Mouse (Mus musculus) CD4-positive, CD25-positive, alpha-beta regulatory T cell, adult 2 months (primary cell): Measurements from ENCODE around the gene Tcf15.

Experiments
- DNase-seq: peaks from one replicate; pipeline ENCODE4 v3.0.0-alpha.2; 2012; ENCODE audit warnings: low read depth, low spot score

The Tcf15 gene

DNA sequence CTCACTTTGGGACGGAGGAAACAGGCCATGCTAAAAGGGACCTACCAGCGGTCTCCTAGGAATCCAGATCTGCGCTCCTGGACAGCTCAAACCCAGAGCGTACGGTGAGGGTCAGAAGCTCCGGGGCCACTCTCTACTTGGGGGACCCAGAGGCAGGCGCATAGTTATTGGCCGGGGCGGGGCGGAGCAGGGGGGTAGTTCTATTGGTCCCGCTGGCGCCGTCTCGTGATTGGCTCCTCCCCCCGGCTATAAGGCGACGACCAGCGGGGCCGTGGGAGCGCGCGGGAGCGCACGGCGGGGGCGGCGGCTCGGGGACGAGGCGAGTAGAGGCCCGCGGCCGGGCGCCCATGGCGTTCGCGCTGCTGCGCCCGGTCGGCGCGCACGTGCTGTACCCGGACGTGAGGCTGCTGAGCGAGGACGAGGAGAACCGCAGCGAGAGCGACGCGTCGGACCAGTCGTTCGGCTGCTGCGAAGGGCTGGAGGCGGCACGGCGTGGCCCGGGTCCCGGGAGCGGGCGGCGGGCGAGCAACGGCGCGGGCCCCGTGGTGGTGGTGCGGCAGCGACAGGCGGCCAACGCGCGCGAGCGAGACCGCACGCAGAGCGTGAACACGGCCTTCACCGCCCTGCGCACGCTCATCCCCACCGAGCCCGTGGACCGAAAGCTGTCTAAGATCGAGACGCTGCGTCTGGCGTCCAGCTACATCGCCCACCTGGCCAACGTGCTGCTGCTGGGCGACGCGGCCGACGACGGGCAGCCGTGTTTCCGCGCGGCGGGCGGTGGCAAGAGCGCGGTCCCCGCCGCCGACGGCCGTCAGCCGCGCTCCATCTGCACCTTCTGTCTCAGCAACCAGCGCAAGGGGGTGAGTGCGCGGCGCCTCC is at the start of gene Tcf15:
Gene Tcf15, plus strand, starts transcription at position 283 of the 879 bp plus-strand sequence.
- no peak for DNase-seq

DNA sequence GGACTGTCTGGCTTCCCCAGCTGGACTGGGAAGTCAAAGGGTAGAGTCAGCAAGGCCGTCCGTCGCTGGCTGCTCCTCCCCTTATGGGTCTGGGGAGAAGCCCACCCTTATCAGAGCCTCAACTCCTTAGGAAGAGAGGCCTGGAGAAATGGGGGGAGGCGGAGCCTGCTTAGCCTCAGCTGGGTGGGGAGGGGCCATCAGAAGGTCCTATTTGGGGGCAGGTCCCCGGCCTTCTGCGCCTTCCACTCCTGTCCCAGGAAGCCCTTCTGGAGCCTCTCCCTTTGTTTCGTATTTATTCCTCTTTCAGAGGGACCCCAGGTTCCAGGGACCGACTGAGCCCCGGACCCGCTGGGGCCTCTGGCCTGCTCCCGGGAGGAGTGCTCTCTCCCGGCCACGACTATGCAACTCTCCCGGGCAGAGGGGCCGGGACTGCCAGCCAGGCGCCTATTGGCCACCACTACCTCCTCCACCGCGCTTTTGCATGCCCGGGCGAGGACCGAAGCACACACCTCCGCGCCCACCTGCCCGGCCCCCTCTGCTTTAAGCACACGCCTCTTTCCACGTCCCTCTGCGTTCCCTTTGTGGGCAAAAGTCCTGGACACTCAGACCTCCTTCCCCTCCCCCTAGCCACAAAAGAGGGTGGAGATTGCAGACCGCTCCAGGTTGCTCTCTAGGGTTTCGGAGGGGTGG is 48.4 kb upstream of the Tcf15 start:
- no peak for DNase-seq

- no peak for DNase-seq
These were observed 46.4 kb upstream of the Tcf15 start for GRCm38 (mm10) chr2:152096922-152097321.

- no peak for DNase-seq
These were observed 45.4 kb upstream of the Tcf15 start for GRCm38 (mm10) chr2:152097916-152098315.

DNA sequence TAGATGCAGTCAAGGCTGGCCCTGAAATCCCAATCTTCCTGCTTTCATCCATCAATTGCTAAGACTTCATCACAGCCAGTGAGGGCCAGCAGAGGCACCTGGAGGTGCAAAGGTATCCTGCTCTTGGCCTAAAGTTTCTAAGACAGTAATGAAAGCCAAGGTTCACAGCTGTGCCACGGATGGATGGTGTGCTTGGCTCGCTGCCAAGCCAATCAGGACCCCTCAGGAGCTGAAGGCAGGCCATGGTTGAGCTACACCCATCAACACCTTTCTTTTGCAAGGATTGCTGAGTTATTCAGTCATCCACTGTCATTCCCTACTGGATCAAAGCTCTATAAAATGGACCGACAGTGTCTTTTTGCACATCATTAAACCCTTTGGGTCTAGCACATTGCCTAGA is 43.8 kb upstream of the Tcf15 start:
- no peak for DNase-seq

GRCm38 (mm10) chr2:152101761-152102160 is 41.6 kb upstream of the Tcf15 start:
- peak; percentile 10 for DNase-seq

GRCm38 (mm10) chr2:152102369-152102768 is 41.0 kb upstream of the Tcf15 start:
- no peak for DNase-seq

DNA sequence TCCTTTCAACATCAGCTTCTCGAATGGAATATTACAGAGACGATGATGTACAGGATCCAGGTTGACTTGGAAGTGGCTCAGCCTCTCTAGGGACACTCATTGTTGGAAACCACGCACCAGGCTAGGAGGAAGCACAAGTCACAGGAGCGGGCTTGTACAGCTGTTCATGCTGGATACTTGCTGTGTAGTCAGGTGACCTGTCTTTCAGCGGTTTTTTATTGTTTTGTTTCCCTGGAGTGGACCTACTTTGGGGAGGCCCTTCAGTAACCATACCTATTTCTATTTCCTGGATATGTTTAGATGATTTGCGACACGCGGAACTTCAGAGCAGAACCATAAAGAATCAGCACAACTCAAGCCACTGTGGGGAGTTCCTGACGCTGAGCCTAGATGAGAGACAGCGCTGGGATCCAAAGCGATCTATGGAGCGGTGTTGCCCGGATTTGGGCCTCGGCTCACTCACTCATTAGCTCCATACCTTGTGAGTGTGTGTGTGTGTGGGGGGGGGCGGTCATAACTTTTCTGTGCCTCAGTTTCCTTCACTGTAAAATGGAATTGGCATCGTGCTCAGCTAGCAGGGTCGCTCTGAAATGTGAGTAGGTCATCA is 38.5 kb upstream of the Tcf15 start:
- no peak for DNase-seq

DNA sequence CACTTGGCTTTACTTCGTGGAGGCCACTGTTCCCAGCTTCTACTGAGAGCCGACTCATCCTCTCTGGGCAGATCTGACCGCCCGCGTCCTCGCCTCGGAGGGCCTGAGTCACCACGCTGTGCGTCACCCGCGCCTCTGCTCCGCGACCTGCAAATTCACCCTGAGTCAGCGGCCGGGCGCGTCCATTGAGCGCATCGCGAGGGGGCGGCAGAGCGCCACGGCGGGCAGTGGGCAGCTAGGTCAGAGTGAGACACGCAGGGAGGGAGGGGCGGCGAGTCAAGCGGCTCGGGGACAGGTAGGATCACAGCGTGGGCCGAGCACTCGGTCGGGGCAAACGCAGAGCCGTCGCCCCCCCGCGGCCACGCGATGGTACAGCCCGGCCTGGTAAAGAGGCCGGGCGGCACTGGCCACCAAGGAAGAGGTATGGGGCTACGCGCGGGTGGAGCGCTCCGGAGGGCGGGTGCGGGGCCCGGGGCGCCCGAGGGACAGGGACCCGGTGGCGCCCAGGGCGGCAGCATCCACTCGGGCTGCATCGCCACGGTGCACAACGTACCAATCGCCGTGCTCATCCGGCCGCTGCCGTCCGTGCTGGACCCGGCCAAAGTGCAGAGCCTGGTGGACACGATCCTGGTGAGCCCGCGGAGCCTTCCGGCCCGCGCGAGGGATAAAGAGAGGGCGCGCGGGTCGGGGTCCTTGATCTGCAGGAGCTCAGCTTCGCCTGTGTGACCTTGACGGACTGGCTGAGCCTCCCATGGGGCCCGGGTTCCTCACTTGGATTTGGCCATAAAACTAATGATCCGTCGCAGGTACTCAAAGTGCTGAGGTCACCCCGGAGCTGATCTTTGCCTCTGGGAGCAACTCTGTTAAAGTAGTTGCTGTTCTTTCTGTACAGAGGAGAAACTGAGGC is 37.8 kb upstream of the Tcf15 start, which contains the start of gene Srxn1:
Gene Srxn1, plus strand, starts transcription at position 199 of the 907 bp plus-strand sequence.
- DNase-seq: peak; percentile 69

GRCm38 (mm10) chr2:152106225-152106595 is 37.2 kb upstream of the Tcf15 start:
- DNase-seq: no peak

DNA sequence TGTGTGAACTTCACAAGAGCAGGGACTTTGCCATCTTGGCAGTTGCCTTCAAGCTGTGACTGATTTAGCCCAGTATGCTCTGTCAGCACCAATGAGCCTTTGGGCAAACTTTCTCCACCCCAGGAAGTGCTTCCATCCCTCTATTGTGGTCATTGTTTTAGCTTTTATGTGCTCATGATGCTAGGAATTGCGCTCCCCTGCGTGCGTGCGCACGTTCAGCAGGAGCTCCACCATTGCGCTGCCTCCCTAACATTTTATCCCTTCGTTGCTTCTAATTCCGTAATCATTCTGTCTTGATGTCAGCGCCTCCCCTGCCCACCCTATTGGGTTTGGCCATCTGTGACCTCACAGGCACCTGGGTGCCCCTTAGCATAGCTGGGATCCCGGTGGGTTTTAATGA is 36.8 kb upstream of the Tcf15 start:
- DNase-seq: no peak

GRCm38 (mm10) chr2:152108702-152109101 is 34.7 kb upstream of the Tcf15 start:
- no peak for DNase-seq

- DNase-seq: no peak
These were observed 34.0 kb upstream of the Tcf15 start for GRCm38 (mm10) chr2:152109386-152109785.

DNA sequence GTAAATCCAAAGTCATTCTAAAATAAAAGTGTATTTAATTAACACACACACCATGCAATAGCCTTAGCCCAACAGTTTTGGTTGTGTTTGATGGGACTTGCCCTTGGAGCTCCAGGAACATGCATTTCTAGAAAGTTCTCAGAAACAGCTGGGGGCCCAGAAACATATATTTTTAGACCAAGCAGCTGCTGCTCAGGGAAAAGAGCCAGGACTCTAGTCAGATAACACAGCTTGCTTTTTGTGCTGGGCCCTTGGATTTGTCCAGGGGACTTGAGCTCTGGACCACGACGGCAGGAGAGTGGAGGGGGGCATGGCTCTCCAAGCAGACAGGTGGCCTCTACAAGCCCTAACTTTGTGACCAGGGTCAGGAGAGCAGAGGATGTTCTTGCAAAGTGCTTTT is 32.0 kb upstream of the Tcf15 start:
- DNase-seq: no peak

- DNase-seq: peak; percentile 87
These were observed 31.4 kb upstream of the Tcf15 start for GRCm38 (mm10) chr2:152111920-152112319.

DNA sequence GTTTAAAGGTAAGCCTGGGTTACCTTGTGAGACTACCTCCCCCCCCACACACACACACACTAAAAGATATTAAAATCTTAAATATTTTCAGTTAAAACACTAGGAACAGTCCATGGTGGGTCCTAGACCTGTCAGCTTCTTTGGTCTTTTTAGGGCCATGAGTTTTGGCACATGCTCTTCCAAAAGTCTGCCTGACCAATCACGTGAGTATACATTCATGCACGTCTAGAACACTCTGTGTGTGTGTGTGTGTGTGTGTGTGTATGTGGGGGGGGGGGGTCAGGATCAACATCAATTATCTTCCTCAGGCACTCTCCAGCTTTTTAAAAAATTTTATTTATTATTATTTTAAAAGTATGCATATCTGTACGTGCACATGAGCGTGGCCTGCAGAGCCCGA is 30.9 kb upstream of the Tcf15 start:
- DNase-seq: no peak

DNA sequence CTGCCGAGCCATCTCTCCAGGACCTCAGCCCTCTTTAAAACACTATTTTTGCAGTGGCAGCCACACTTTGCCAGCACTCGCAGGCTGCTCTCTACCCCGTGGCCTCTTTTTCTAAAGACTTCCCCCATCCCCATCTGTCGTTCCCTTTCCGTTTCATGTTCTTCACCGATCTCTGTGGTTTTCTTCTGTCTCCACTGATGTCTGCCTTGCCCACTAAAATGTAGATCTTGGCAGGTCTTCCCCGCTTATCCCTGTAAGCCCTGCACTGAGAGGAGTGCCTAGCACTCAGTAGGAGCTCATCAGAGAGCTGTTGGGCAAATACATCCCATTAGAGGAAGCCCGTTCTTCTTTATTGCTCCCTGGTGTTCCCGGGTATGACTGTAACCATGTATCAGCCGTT is 30.4 kb upstream of the Tcf15 start:
- no peak for DNase-seq

DNA sequence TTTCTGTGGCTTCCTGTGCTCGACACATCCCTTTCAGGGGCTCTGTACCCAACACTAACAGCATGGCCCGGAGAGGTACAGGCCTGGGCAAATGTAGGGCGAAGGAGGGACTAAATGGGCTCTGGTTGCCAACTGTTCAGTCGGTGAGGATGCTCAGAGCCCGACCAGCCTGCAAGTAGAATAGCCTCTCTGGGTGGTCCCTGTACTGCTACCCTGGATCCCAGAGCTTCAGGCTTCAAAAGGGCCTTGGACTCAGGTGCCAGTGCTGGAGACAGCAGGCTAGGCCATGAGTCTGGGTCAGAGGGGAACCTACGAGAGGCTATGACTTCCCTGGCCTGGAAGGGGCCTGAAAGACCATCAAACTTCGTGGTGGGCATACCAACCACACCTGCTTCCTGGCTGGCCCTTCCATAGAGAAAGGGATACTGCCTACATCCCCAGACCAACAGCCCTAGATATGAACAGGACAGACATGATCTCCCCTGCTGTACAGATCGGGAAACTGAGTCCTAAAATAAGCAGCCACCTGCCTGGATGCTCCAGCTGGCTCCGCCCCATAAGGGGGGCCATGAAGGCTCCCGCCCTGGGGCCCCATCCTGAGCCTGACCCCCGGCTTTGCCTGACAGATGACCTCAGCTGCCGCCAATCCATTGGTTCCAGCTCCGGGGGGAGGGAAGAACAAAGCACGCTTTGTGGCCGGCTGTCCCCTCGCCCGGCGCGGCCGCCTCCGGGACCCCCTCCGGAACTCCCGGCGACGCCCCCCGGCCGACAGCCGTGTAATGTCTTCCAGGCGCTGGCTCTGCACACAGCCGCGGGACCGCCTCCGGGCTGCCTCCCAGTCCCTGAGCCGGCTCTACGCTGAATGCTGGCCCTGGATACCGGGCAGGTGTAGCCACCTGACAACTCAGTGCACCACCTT is 29.0 kb upstream of the Tcf15 start:
- no peak for DNase-seq

DNA sequence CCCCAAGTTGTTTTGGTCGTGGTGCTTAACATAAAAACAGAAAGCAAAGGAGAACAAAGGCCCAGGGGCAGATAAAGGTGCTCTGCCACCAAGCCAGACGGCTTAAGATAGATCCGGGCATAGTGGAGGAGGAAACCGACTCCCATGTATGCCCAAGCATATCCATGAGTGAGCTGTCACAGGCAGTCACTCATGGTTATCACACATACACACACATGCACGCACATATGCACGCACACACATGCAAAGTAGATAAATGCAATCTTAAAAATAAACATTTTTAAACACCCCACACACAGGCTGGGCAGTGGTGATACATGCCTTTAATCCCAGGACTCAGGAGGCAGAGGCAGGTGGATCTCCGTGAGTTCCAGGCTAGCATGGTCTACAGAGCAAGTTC is 25.7 kb upstream of the Tcf15 start:
- DNase-seq: no peak

DNA sequence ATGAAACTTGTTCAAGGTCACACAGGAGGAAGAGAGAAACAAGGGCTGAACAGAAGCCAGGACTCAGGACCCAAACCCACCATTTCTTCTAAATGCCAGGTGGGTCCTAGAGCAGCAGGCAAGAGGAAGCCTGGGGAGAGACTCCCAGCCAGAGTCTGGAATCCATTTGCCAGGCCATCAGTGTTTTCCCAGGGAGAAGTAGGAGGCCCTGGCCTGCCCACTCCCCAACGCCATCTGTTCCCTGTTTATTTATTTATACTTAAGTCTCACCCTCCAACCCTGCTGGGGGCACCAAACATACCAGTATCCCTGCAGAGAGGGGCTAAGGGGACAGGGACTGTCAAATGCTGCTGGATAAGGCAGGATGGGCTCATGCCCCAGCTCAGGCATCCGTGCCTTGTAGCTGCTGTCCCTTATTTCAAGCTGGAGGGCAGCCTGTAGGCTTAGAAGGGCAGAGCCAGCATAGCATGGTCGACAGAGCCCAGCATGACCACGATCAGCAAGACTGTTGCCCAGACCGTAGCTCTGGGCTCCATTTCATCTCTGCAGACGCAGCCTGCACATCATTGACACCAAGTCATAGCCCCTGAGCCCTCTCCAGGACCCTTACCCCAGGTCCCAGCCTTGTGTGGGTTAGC is 24.0 kb upstream of the Tcf15 start:
- DNase-seq: no peak
